Mouse (Mus musculus): ENCODE measurements around the gene Rs1. TPM values are rescaled to one million over a fixed set of nuclear protein-coding genes. Genes with fewer than 3 reads are reported as not detected.
"Not testable (repeated sequence)": the region's sequence is repeated elsewhere in the genome, so short reads cannot be mapped to it uniquely, and the experiment has no call there.

Gene Rs1
- under 1 TPM in 1 of 2 experiments, not detected in 1; 0.03 TPM for total RNA-seq (2021)
- long read RNA-seq, experiment 1 = 0 reads
- long read RNA-seq, experiment 2 = 0 reads

DNA sequence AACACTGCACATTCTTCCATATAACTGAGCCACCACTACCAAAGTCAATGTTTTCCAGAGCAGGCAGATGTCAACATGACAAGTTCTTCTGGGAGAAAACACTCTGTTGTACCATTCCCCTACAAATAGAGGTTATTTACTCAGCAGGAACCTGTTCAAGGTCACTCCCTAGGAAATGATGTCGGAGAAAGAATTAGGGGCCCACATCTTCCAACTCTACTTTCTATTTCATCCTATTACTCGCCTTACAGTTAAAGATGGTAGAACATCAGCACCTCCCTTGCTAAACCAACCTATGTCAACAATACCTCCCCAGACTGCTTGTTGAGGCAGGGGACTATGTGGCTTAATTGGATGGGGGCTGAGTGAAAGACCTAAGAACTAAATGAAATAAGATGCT is at the start of gene Rs1:
TSS of gene Rs1 (plus strand) at position 301 of the 400 bp plus-strand sequence.
- DNase-seq = no peak

DNA sequence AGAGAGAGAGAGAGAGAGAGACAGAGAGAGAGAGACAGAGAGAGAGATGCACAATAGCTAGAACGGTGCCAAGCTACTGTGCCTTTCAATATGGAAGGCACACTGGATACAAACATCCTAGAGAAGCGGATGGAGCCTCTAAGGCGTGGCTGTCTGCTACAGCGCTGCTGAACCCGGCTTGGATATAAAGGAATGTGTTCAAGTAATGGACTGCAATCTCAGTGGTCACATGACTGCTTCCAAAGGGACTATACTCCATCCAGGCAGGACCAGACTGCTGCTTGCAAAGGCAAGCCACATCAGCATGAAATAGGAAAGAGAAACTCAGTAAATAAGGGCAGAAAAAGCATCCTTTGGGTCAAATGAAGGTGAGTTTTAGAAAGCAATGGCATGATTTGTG is 32.2 kb upstream of the Rs1 start, which contains the start of gene Ppef1:
TSS of gene Ppef1 (minus strand) at position 116 of the 400 bp plus-strand sequence.
- no peak for DNase-seq

DNA sequence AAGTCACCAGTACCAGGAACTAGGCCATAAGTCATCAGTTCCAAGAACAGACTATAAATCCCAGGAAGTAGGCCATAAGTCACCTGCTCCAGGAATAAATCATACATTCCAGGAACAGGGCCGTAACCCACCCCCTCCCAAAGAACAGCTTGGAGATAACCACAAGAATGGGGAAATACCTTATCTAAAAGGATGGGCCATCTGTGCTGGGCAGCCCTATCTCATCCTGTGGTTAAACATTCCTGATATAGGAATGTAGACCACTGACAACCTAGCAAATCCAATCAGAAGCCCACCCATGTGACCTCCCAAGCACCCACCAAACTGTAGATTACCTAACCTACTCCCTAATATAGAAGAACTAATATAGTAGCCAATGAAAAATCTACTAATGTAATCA is 22.4 kb upstream of the Rs1 start:
- no peak for DNase-seq

DNA sequence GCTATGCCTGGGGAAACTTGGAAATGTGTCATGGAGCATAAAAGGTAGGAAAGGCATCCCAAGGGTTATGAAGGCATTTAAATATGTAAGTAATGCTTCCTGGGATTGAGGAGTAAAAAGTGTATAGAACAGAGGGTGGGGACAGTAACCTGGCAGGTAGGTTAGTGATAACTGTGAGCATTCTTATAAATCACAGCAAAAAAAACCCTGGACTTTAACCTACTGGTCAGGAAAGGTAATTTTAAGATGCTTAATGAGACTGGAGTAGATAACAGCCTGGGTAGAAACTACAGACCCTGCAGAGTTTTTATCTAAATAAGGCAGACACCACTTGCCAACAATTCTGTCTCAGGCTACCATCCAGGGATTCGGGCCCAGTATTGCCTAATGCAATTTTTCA is 19.2 kb upstream of the Rs1 start:
- DNase-seq = no peak

DNA sequence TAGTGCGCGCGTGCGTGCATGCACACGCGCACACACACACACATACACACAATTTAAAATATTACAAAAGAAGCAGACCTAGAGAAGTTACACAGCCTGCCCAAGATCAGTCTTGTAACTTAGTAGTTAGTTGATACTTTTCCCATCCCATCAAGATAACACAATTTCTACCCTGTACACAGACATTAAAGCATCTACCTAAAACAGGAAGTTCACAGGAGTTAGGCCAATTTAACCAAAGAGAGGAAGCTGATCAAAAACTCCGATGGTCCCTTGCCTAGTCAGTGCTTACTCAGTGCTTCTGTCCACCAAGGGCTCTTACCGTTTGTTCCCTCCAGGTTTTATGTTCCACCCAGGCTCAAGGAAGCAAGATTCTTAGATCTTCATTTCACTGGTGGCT is 17.0 kb upstream of the Rs1 start:
- DNase-seq = no peak

DNA sequence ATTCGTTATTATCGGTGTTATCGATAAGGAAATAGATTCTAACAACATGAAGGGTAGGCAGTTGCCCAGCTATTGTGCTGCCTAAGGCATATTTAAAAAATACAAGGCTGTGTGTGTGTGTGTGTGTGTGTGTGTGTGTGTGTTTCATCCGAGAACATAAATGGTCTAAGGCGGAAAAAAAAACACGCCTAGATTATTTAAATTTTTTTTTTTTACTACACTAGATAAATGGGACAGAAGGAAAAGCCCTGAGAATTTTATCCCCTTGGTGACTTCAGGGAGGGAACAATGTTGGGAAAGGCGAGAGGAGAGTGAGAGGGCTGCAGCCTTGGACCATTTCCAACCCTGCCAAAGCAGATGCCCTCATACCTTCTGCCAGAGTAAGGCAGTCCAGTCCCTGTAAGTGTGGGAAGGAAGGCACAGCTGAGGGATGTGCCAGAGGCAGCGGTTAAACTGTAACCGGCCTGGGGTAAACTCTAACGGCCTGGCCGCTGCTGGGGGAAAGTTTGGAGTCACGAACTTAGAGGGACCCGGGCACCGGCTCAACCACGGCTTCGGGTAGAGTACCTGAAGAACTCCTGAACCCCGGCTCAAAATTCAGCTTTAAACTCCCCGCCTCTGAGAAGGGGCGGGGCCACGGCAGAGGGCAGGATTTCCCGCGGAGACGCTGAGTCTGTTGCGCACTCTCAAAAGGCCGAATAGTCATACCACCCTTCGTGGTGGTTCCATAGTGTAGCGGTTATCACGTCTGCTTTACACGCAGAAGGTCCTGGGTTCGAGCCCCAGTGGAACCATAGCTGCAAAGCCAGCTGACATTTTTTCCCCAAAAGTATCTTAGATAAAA is 2.2 kb upstream of the Rs1 start:
- peak; percentile 90 to 91 for DNase-seq

DNA sequence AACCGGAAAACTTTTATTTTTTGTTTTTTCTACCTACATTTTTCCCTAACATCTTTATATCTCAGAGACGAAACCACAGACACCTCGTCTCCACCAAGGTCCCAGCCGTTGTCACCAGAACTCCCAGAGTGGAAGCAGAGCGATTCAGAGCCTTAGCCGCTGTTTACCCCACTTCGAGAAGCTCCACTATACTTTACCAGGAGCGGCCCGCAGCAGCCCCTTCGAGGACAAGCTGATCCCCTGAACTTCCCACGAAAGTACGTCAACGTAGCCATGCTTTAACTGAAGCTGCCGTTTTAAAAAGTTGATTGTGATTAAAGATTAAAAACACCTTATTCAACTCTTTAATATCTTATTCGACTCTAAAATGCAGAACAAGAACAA is 1.6 kb upstream of the Rs1 start:
- peak in 1 of 2 experiments; percentile 41 for DNase-seq

DNA sequence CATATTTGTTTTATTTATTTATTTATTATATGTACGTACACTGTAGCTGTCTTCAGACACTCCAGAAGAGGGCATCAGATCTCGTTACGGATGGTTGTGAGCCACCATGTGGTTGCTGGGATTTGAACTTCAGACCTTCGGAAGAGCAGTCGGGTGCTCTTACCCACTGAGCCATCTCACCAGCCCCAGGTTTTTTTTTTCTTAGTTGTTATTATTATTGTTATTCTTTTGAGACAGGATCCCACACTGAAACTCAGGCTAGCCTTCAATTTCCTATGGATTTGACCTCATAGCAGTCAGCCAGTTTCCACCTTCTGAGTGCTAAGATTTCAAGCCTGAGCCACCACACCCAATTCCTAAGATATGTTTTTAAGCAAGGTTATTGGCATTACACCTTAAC is 1.8 kb downstream of the Rs1 start:
- DNase-seq = not testable (repeated sequence)

DNA sequence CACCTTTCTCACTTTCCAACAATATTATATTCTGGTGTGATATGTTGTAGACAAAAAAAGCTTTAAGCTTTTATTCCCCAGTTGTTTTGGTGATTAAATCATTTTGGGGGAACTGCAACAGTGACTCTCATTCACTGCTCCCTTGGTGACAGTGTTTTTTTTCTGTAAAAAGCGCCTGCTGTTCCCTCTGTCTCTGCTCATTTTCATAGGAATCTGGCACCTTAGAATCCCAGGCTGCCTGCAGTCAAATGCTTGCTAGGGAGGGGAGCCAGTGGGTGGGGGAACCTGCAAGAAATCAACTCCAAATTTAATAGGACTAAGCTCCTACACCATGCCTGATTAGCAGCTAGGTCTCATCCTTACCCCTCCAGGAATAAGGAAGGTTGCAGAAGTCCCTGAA is 5.2 kb downstream of the Rs1 start:
- DNase-seq = no peak

DNA sequence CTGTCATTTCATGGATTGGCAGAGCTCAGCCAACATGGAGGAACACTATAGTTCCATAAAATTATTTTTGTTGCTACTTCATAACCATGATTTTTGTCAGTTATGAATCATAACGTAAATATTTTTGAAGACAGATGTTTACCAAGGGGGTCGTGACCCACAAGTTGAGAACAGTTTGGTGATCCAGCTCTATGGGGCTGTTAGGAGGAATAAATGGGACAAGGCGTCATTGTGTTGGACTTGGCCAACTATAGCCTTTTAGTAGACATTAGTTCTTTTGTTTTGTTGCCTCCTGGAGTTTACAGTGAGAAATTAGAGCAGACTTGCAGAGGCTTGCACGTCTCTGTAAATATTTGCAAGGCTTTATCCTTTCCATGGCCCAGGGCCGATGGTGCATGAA is 14.5 kb downstream of the Rs1 start:
- no peak for DNase-seq

DNA sequence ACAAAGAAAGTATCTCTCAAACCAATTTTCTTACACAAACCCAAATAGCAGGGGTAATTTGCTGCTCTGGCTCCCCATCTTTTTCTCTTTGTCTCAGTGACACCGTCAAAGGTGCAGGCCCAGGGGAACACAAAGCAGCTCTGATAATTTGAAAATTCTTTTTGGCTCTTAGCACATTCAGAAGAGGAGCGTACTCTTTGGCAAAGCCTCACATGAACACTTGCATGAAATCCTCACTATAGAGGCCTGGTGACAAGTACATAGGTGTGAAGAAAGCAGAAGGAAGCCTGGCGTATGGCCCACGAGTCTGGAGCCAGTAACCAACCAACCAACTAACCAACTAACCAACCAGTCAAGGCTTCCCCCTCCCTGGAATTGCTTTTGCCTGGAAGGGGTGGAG is 27.1 kb downstream of the Rs1 start:
- DNase-seq = no peak

DNA sequence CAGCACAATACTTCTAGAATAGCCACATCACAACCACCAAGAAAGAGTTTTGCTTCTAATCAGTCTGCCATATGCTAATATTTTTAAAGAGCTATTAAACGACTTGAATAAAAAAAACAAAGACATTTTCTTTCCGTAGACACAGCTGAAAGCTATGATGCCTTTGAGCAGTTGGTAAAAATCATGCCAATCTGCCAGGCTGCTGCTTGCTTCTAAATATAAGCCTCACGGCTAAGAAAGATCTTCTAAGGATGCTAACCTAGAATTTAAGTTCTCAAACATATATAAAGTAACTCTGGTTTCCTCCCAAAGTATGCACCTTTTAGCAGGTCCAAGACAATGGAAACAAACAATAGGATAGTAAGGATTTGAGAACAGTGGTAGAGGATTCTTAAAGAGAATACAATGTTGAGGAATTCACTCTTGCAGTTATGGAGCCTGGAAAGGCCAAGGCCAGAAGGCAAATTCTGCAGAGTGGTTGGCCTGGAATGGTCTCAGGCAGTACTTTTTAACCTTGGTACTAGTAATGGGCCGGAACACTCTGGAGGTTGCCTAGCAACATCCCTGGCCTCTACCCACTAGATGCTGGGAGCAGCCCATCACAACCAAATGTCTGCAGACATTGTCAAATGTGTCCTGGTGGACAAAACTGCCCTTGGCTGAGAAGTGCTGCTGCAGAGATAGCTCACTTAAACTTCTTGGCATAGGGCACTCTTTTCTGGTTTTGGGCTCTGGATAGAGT is 36.8 kb downstream of the Rs1 start:
- peak; percentile 64 to 65 for DNase-seq

DNA sequence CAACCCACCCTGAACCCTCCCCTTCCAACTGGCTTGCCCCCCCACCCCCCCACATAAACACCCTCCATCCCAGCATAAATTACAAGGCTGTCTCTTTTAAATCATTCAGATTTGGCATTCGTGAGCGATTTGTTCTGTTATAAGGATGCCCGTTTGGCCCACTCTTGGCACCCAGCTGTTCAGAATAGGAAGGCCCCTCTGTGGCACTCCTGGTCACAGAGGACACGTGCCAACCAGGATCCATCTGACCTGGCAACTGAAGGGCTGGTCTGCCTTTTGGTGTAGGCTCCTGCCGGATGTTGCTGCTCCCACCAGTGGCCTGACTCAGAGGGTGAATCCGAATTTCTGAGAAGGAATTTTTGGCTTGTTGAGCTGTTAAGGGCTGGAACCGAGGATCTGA is 40.4 kb downstream of the Rs1 start:
- no peak for DNase-seq

Other genes with a start within 250 kb of the Rs1 start
- not detected for gene Ppef1, start 32.2 kb upstream of the Rs1 start, total RNA-seq (2021)
- gene Gja6, start 139.0 kb downstream of the Rs1 start, total RNA-seq (2021) = under 1 TPM; 0.23 to 0.79 TPM
- 10 to 100 TPM; 17.5 to 24.1 TPM for gene Cdkl5, start 226.7 kb downstream of the Rs1 start, total RNA-seq (2021)

Measured in adrenal gland, postnatal 36 days (tissue).